Mouse (Mus musculus) cerebellum, adult 9-10 months (tissue): Measurements from ENCODE around the gene Trim30c.
"Not testable (repeated sequence)": the region's sequence is repeated elsewhere in the genome, so short reads cannot be mapped to it uniquely, and the experiment has no call there.

Source experiments
- DNase-seq: peaks from one replicate; pipeline ENCODE4 v3.0.0; 2022

The Trim30c gene

DNA sequence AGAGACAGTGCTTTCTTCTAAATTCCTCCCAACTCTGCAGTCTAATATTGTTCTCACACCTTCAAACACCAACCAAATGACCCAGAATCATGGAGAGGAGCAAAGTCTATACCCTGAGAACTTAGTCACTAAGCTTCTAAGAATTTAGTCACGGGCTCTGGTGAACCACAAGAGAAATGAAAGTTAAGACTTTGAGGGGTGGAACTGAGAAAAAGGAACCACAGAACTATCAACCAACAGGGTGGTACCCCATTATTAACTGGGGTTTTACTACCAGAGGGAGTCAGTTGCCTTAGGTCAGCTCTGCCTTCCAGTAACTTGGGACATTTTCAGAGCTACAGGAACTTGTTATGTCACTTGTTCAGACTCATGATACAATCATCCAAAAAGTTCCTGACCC, at the start of gene Trim30c:
Gene Trim30c, minus strand, starts transcription at position 140 of the 400 bp plus-strand sequence.
- DNase-seq, result no peak

DNA sequence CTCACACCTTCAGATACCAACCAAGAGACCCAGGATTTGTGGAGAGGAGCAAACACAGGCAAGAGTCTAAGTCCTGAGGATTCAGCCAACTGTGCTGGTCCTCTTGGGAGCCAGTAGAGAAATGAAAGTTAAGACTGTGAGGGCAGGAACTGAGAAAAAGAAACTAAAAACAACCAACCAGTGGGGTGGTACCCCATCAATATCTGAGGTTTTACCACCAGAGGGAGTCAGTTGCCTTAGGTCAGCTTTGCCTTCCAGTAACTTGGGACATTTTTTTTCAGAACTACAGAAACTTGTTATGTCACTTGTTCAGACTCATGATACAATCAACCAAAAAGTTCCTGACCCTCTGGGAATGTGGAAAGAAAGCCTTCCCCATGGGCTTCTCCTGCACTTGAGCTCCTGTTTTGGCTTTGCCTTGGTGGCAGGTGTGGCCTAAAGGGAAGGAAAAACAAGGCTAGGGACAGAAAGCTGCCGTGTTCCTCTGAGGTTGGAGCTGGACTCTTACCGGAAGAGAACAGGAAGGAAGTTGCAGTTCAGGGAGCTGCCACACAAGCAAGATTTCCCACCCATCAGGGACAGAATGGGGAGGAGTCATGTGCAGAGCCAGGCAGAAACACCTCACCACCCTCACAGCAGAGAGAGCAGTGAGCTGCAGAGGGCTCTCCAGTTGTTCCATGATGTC, 45.5 kb upstream of the Trim30c start:
- DNase-seq, result no peak

DNA sequence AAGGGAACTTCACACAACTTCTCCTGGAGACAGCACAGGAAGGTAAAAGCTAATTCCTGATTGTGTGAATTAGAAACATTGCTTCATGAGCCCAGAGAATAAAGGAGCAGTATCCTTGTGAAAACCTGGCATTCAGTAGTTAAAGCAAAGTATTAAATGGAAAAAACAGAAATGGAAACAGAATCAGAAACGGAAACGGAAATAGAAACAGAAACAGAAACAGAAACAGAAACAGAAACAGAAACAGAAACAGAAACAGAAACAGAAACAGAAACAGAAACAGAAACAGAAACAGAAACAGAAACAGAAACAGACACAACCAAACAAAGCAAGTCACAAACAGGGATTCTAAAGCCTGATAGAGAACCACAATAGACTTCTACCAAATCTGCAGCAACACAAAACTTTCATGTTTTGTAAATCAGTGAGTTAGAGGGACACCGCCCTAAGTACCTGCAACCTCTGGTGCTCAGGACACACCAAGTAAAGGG, 3.9 kb upstream of the Trim30c start:
- DNase-seq, result no peak

DNA sequence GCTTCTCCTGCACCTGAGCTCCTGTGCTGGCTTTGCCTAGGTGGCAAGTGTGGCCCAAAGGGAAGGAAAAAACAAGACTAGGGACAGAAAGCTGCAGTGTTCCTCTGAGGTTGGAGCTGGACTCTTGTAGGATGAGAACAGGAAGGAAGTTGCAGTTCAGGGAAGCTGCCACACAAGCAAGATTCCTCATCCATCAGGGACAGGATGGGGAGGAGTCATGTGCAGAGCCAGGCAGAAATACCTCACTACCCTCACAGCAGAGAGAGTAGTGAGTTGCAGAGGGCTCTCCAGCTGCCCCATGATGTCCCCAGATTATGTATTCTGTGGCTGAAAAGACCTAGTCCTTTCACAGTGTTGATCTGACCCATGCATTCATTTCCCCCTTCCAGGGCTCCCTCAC, 503 bp upstream of the Trim30c start:
- DNase-seq, result no peak

DNA sequence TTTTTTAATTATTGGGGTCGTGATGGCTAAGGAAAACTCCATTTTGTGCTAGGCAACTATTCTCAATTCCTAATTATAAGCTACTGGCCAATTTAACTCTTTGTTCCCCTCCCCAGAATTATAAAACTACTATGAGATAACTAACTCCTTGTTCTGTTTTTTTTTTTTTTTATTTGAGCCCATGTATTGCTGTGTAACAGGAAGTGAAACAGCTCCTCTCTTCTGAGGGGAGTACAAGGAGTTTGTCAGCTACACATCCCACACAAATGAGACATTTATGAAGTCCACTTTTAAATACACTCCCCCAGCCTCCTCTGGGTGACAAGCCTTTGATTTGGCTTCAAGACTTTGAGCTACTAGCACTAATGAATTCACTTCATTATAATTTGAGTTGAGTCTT, 2.1 kb downstream of the Trim30c start:
- no peak for DNase-seq

DNA sequence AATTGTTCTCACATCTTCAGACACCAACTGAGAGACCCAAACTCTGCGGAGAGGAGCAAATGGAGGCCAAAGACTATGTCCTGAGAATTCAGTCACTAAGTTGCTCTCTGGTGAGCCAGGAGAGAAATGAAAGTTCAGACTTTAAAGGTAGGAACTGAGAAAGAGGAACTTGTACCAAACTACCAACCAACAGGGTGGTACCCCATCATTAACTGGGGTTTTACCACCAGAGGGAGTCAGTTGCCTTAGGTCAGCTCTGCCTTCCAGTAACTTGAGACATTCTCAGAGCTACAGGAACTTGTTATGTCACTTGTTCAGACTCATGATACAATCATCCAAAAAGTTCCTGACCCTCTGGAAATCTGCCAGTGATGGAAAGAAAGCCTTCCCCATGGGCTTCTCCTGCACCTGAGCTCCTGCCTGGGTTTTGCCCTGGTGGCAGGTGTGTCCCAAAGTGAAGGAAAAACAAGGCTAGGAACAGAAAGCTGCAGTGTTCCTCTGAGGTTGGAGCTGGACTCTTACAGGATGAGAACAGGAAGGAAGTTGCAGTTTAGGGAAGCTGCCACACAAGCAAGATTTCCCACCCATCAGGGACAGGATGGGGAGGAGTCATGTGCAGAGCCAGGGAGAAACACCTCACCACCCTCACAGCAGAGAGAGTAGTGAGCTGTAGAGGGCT, 30.8 kb downstream of the Trim30c start, which contains the start of gene Trim30b:
Gene Trim30b, minus strand, starts transcription at position 149 of the 679 bp plus-strand sequence.
- DNase-seq, result no peak

DNA sequence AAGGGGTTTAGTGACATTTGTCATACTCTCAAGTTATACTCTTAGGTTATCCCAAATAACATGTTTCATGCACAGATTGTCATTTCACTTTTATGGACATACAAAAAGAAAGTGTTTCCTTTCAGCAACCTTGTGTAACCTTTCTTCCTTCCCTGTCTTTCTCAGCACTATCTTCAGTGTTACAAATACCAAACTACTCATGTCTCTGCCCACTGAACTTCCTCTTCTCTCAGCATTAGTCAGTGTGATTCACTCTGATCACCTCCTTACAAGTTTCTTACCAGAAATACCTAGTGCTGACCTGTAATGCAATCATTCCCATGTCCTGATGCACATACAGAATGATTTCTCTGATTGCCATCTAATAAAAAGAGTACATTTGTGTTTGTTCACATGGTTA, 34.3 kb downstream of the Trim30c start:
- DNase-seq, result no peak

DNA sequence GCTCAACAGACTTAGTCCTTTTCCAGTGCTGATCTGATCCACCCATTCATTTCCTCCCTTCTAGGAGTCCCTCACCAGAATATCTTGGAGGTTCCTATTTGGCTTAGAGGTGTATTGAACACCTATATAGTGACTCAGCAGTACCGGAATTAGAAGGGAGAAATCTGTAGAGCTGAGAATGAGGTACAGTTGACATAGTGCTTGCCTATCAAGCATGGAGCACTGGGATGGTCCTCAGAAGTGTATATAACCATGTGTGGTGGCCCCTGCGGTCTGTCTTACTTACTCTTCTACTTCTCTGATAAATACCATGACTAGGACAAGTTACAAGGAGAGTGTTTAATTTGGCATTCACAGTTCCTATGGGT, 47.1 kb downstream of the Trim30c start:
- no peak for DNase-seq

DNA sequence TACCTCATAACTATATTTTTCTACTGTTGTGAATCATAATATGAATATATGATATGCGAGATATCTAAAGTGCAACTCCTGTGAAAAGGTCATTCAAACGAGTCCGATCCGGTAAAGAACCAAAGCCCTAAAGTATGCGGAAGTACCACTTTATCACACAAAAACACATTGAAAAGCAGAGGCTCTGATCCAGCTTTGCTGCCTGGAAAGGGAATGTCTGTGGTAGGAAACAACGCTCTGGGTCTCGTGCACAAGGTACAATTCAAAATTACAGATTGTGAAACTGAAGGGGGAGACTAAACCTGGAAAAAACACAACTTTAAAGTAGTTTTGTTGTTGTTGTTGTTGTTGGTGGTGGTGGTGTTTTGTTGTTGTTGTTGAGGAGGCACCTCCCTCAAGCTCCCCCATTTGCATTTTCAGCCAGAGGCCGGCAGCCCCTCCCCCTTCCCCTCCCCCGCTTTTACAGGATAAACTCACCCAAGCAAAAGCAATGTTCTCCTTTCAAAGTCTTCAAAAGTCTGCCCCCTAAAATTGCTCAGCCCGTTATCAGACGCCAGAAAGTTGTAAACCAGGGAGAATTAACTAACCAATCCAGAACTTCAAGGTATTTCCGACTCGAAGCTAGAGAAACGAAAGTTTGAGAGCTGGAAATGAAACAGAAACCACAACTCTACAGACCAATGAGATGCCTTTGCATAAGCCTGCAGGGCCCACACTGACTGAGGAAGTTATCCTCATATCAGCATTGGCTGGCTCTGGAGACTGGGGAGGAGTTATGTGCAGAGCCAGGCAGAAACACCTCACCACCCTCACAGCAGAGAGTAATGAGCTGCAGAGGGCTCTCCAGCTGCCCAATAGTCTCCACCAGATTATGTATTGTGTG, 47.7 kb downstream of the Trim30c start, which contains the start of gene Trim12c:
Gene Trim12c, minus strand, starts transcription at position 646 of the 883 bp plus-strand sequence.
- no peak for DNase-seq

DNA sequence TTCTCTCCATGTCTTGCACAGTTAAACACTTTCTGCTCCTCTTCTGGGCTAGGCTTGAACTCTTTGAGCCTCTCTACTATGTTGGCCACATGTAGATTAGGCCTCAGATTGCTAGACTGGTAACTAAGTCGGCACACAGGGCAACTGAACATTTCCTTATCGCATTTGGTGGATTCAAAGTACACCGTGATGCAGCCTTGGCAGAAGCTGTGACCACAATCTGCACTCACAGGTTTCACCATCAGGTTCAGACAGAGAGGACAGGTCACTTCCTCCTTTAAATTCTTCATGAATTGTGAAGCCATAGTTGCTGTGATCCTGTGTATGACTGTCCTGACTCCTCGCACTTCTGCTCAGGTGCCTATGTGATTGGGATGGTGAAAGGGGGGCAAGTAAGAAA, 52.6 kb downstream of the Trim30c start:
- DNase-seq, result not testable (repeated sequence)

DNA sequence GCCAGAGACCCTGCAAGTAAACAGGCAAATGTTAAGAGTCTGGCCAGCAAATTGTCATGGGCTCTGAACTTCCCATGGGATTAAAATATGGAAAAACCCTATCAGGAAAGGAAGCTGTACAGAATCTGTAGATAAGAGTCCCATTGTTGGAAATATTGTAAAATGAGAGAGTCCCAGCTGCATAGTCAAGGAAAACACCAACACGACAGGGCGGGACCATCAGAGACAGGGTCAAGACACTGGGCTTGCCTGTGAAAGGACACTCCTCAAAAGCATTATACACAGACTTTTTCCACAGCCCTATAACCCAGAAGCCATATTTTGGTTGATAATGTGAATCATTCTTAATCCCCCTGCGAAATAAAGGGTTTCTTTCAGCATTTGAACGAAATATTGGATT, 59.9 kb downstream of the Trim30c start:
- DNase-seq, result not testable (repeated sequence)

DNA sequence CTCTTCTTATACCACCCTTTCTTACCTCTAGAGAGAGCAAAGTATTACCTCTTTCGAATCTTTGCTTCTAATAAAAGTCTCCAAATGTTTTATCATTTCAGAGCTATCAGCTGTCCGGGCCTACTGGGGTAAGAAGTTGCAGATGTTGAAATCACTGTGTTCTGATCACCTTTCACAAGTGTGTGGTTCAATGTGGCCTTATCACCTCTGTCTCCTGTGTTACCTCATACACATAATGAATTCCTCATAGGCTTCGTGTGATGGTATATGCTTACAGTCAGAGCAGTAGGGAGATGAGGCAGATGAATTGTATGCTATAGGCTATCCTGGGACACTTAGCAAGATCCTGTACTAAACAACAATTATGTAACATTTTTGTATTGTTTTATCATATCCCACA, 65.1 kb downstream of the Trim30c start:
- DNase-seq, result not testable (repeated sequence)
